Mouse (Mus musculus) lung, postnatal 25 days (tissue): ENCODE measurements at regions not wholly inside any gene's neighbourhood (a gene's known extent, or its start where the extent isn't known, plus 50 kb on each side); places are given as distances from the start of the nearest gene placed in this dataset.

Experiments used
- DNase-seq: peaks from one replicate; pipeline ENCODE4 v3.0.0; 2022; ENCODE audit warnings: low spot score

- no peak for DNase-seq
Observed at GRCm38 (mm10) chr13:73158016-73158415, 102.3 kb upstream of the Irx4 start.

GRCm38 (mm10) chr13:73159454-73159853 lies 100.8 kb upstream of the Irx4 start:
- DNase-seq = no peak

DNA sequence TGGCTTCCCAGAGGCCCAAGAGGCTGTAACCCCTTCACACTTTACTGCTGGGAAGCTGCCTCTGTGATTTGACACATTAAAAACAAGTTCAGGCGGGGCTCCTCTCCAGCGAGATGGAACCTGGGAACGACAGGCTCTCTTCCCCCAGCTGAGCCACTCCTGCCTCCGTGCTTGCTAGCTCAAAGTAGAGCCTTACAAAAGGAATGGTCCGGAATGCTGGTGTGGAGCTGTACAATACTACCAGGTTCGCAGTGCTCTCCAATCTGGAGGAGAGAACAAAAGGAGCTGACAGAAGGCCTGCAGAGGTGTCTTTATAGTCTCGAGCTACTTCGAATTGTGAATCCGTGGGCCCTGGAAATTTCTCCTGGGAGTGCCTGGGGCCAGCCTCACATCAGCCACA lies 100.4 kb upstream of the Irx4 start:
- no peak for DNase-seq

- DNase-seq = peak; percentile 61
Observed at GRCm38 (mm10) chr13:73160289-73160688, 100.0 kb upstream of the Irx4 start.

GRCm38 (mm10) chr13:73170301-73170700 lies 90.0 kb upstream of the Irx4 start:
- no peak for DNase-seq

DNA sequence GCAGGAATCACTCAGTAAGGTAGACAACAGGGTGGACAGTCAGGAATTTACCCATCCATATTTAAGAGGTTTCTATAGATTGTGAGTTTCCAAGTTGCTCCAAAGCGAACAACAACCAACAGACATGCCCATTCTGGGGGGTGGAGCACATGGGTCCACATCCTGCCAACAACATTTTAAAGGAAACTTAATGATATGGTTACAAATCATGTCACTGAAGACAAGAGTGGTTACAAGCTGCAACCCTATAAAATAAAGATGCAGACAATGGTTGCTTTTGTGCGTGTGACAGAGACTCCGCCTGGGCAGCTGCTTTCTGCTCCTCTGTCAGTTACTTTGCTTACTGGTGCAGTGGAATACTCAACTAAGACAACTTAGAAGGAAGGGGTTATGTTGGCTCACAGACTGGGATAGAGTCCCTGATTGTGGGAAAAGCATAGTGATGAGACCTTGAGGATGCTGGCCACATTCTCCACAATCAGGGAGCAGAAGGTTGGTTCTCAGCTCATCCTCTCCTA lies 52.3 kb upstream of the Irx4 start:
- DNase-seq = no peak
